Mouse (Mus musculus) splenic B cell, adult 2 months (primary cell): Measurements from ENCODE around the gene Cnr2.

Source experiments
- DNase-seq: peaks from one replicate; pipeline ENCODE4 v3.0.0-alpha.2; 2011; ENCODE audit warnings: low read depth, low spot score
- H3K27me3 ChIP-seq: 2 replicates; pipeline ENCODE4 v1.6.1; 2012; ENCODE audit warnings: mild to moderate bottlenecking, low read length, moderate library complexity, mixed read lengths; ENCODE audit not compliant: control insufficient read depth, poor library complexity, insufficient read depth, severe bottlenecking
- H3K36me3 ChIP-seq: 2 replicates; pipeline ENCODE4 v1.6.1; 2012; ENCODE audit warnings: mild to moderate bottlenecking, low read length, moderate library complexity, mixed read lengths; ENCODE audit not compliant: control insufficient read depth, poor library complexity, insufficient read depth, severe bottlenecking

The Cnr2 gene

GRCm38 (mm10) chr4:135966283-135966682 is 71.1 kb downstream of the Cnr2 start:
- H3K36me3 ChIP-seq, result peaks cover 8% of the 10 kb centered on the region
- no peaks in the 10 kb centered on the region for H3K27me3 ChIP-seq
- DNase-seq, result no peak

GRCm38 (mm10) chr4:135967086-135967760 is 72.0 kb downstream of the Cnr2 start:
- Histone ChIP-seq H3K27me3 (no peaks in the 10 kb centered on the region), H3K36me3 (peaks cover 8% of the 10 kb centered on the region)
- DNase-seq, result no peak

GRCm38 (mm10) chr4:135968271-135968869 is 73.2 kb downstream of the Cnr2 start:
- Histone ChIP-seq H3K36me3 (peaks cover 8% of the 10 kb centered on the region), H3K27me3 (no peaks in the 10 kb centered on the region)
- DNase-seq, result no peak

GRCm38 (mm10) chr4:135969070-135969750 is 74.0 kb downstream of the Cnr2 start:
- DNase-seq, result no peak
- peaks cover 8% of the 10 kb centered on the region for H3K36me3 ChIP-seq
- H3K27me3 ChIP-seq, result no peaks in the 10 kb centered on the region
